Mouse (Mus musculus) ZHBTc4 (cell line): ENCODE measurements around the gene Theg.

ENCODE experiments used
- DNase-seq: peaks from one replicate; pipeline ENCODE4 v3.0.0-alpha.2; 2011; ENCODE audit warnings: low read depth, low spot score

The Theg gene

DNA sequence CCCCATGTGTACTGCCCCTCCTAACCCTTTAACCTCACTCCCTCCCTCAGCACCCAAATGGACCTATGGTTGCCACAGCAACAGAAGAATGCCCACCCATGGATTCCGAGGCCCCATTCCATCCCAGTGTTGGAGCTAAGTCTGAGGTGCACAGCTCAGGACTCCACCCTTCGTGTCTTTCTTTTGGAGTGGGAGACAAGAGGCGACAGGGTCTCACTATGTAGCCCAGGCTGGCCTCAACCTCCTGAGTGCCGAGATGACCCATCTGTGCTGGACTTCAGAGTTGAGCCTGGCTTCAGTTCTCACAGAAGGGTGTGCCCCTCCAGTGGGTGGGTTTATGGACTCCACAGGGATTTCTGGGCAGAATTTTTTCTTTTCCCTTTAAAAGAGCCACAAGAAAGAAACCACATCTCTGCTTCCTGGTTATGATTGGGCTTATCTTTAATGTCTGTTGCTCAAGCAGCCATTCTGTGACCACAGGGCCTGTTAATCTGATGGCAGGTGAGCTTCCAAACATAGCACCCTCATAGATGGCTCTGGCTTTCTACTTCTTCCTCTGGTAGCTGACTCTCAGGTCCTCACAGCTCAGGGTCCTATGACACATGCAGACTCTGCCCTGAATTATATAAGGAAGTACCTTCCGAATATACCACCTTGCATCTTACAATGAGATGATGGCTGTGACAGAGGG lies at the start of gene Theg:
Theg (minus strand) TSS at position 271 of the 691 bp plus-strand sequence.
- no peak for DNase-seq

DNA sequence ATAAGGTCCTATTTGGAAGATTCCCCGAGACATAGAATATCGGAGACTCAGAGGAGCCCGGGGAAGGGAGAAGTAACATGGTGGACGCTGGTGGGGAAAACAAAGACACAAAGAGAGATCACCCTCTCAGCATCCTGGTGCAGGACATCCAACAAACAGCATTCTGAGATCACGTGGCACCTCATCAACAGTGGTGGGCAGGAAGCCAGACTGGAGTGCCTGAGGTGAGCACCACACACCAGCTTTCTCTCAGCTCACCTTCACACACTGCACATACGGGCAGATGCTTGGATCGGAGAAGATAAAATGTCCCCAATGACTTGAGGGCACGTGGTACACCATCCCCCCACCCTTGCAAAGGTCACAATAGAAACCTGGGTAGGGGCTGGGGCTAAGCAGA lies 49.2 kb upstream of the Theg start:
- DNase-seq, result no peak

DNA sequence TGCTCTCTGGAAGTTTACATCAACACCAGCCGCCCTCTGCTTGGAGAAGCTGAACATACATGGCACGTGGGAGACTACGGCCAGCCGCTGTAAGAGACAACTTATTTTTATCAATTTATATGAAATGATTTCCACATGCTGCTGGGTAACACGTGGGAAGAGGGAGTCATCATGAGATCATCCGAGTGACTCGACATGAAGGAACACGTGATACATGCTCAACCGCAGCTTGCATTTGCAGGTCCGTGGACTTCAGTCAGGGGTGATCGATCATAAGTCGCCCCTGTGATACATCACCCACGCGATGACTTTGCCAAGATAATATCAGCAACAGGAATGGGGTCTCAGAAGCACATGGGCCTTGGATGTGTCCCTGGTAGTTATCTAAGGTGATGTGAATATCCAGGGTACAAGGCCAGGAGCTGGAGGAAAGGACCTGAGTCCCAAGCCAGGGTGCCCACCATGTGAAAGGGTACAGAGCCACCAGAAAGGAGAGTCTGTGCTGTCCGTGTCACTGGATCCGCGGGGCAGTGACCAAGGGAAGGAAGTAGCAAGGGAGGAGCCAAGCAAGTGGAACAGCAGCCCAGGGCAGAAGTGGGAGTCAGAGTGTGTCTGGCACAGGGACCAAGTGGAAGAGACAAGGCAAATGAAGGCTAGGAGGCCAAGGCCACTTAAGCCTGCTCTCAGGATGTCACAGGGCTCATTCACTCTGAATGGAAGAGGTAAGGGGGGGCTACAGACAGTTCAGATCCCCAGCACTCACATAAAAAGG lies 46.1 kb upstream of the Theg start:
- DNase-seq, result no peak

DNA sequence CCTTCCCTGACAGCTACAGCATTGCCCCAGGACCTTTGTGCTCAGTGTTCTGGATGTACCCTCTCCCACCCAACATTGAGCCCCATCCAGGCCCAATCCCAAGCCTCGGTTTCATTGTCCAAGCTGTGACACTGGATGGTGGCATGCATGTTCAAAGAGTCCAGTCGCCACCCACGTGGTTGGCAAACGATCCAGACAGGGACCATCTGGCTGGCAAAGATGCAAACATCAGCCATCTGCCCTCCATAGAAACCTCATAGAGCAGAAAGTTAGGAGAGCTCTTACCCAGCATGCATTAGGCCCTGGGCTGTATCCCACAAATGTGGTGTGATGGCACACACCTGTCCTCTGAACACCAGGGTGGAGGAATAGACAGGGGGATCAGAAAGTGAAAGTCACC lies 44.3 kb upstream of the Theg start:
- DNase-seq, result no peak

DNA sequence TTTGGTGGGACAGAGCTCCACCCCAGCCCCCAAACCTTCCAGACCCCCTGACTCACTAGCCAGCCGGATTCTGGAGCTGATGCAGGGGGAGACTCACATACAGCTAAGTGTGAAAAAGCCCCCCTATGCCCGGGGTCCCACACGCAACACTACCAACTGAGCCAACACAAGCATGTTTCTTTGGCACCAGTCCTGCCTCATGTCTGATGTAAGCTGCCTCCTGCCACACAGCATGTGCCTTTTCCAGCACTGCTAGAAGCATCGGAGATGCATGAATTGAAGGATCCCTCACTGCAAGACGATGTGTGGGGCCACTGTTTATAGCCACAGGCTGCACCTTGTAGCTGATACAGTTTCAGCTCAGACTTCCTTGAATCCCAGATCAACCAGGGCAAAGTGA lies 41.2 kb upstream of the Theg start:
- DNase-seq, result no peak

DNA sequence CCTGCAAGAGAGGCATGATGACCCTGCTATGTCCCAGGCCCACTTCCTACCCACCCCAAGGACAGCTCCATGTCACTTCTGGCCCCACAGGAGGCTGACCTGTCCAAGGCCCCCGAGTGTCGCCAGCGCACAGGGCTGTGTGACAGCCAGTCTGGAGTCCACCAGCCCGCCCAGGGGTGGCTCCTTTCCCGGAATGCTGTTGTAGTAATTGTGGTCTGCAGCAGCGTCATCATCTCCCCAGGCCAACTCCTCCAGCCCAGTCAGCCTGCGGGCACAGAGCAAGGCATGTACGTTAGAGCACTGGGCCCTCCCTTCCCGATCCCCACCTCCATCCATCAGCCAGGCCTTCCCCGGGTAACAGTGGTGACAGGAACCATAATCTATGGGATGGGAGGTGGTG lies 39.0 kb upstream of the Theg start:
- no peak for DNase-seq

DNA sequence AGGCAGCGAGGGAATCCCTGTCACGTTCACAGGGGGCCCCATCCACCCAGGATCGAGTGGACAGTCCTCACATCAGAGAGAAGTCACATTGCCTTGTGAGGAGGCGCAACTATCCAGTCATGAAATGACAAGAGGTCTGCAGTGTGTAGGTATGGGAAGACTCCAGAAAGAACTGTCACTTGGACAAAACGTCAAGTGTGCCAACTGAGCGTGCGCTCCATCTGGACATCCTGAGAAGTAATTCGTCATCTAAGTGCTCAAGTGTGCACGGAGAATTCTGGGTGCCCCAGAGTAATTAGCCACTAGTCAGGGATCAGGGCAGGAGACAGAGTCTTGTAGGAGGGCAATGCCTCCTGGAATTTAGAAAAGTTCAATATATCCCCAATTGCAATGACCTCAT lies 38.3 kb upstream of the Theg start:
- no peak for DNase-seq

DNA sequence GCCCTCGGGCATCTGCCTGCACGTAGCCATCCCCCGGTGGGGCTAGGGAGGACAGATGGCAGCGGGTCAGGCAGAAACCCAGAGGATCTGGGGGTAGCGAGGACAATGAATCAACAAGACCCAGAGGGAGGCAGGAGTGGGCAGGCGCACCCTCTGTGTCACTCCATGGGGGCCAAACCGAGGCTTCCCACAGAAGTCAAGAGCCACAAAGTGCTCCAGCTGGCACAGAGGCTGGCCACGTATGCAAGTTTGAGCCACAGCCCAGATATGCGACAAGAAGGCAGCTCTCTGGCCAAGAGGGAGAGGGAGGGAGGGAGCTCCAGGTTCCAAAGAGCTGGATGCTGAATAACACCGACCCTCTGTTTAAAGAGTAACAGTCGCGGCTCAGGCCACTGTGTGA lies 36.8 kb upstream of the Theg start:
- DNase-seq, result no peak

DNA sequence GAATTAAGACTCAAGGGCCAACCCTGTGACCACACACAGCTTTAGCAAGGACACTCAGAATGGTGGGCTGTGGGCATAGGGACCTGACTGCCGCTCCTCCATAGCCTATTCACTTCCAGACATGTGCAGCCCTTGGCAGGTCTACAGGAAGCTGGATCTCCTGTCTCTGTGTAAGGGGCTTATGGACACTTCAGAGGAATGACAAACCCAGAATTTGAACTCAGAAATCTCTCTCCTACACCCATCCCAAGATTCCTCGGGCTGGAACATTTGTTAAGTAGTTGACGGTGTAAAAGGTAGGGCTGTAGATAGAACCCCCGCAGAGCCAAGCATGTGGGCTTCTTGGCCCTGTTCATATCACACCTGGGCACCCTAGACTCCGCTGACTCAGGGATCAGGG lies 29.2 kb upstream of the Theg start:
- DNase-seq, result no peak

DNA sequence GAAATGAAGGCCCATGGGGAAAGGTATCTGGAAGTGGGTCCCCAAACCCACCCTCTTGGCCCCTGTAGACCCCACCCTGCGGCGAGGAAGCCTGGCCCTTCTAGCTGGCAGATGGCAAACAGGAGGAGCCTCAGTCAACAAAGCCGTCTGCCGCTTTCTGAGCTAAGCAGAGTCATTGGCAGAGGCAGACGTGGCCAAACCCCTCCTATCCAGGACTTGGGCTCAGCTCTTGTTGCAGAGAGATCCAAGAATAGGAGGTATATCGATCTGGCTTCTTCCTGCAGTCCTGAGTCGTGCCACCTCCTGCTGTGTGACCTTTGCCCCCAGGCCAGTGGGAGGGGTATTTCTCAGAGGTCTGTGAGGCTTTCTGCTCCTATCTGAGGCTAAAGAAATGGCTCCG lies 28.7 kb upstream of the Theg start:
- peak; percentile 82 for DNase-seq

DNA sequence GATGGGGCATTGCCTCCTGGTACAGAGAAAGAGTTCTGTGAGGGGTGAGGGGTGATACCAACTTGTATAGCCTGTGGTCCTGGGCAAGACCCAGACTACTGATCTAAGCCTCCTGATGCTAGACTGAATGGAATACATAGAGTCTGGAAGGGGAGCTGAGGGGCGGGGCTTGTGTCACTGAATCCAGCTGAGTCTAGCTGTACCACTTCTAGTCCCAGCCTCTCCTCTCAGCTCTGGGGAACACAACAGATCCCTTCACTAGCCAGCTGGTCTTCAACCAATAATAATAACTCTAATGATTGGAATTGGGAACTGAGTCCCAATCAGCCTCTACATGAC lies 27.1 kb upstream of the Theg start:
- DNase-seq, result no peak

DNA sequence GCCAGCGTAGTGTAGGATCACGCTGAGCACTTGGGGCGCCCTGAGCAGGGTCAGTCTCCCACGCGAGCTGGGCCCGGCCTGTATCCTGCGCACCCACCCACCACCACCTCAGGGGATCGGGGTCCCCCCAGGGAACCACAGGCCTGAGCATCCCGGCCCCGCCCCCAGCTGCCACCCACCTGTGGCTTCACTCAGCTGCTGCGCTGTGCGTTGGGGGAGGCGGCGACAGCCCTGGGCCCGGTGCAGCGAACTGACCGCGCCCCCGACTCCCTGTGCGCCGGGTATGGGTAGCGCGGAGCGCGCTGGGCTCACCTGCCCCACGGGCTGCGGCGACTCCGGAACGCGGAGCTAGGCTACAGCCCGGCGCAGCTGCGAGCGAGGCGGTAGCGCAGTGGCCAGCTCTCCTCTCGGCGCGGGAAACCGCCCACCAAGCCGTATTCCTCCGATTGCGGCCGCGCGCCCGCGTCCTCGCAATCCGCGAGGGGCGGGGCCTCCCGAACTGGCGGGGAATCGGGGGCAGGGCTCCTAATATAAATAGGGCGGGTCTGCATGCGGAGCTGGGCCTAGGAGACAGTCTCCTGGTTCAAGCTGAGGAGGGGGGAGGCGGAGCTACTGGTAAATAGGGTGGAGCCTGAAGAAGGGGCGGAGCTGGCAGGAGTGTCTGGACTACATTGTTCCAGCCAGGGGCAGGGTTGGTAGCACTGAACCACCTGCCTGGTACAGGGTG lies 26.6 kb upstream of the Theg start, which contains the start of gene C2cd4c:
C2cd4c (minus strand) TSS at position 448 of the 727 bp plus-strand sequence.
- DNase-seq, result peak; percentile 98

DNA sequence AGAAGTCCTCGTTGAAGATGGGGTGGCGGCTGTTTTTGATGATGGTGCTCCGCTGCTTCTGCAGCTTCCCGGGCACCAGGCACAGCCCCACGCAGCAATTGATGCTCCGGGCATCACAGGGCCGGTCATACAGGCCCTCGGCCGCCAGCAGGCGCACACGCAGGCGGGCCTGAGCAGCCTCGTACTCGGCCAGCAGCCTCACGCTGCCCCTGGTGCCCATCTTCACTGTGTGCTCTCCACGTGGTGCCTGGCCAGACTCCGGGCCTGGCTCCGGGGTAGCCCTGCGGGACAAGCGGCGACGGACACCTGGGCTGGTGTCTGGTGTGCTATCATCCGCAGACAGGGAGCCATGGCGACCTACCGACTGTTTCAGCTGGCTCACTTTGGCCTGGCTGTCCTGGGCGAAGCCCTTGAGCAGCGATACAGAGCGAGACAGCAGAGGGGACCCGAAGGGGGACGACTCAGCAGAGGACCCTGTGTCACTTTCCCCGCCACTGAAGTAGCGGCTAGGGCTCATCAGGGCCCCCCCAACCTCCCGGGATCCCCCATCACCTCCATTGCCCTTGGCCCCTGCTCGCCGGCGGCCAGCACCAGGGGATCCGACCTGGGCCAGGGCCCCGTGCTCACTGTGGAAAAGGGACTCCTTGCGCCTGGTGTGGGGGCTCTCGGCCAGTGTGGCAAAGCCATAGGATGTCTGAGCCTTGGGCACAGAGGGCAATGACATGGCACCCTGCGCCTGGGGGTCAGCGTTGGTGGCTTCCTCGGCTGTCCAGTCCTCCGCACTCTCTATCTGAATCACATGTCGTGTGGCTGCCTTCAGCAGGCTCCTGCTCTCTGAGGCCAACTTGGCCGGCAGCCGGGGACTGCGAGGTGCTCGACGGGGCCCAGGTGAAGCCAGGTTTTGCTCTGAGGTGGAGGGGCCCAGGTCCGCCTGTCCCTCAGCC lies 25.3 kb upstream of the Theg start:
- no peak for DNase-seq

DNA sequence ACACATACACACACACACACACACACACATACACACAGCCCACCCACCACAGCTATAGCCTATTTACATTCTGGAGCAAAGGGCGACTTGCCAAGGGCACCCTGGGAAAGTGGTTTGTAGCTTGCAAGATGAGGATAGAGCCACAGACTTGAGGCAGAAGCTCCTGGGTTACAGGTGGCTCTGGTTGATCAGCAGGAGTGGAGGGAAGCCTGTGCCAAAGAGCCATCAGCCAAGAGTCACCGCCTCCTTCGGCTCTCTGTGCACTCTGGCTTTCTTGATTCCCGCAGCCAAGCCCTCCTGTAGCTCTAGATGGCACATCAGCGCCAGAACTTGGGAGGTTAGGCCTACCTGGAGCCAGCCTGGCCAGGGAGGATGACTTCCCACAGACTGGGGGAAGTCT lies 24.2 kb upstream of the Theg start:
- DNase-seq, result peak; percentile 34

DNA sequence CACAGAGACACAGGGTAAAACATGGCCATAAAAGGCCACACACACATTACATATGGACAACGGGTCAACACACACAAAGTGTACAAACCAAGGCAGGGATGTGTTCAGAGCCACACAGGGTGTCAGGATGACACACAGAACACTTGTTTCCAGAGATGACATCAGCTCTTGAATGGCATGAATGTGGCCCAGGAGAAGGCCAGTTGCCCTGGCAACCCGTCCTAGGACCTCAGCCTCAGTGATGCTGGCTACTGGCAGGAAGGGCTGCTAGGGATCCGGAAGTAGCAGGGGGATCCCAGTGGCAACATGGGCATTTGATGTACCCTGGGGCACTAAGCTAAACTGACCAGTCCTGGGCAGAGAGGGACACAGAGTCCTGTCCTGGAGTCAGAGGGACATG lies 22.1 kb upstream of the Theg start:
- DNase-seq, result no peak

DNA sequence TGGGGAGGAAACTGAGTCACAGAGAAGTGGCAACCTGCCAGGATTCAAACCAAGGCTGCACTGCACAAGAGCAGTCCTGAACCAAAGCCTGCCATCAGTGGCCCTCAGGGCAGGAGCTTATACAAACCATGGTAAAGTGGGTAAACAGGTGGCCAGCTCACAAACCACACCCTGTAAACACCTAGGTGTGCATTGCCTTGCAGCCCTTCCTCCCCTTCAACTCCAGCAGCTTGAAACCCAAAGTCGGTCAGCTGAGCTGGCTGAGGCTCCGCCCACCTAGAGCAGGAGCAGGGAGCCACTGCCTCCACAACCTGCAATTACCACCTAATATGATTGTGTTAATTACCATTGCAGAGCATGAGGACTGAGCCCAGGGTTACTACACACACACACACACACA lies 20.8 kb upstream of the Theg start:
- DNase-seq, result no peak

DNA sequence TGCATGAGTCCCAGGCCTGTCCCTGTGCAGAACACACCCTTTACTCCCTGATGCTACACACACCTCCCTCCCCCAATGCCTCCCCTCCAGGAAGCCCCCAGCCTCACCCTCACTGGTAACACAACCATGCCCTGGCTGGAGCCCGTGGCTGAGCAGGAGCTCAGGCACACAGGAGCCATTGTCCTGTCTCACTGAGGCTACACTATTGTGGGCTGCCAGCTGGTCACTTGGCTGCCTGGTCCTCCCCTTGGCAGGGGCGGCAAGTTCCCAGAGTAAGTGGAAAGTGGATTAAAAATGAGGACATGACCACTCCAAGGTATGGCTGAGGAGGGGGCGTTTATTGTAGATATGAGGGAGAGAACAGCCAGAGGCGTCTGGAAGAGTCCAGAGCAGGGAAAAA lies 19.4 kb upstream of the Theg start:
- DNase-seq, result no peak

DNA sequence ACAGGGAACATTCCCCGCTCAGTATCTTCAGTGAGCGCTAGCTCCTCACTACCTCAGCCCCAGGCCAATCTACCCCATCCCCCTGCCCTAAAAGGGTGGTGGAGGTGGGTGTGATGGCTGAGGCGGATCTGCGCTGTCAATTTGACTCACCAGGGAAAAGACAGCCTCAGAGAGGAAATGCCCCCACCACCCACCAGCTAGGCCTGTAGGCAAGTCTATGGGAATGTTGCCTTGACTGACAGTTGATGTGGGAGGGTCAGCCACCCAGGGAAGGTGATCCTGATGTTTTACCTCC lies 10.8 kb upstream of the Theg start:
- DNase-seq, result no peak

DNA sequence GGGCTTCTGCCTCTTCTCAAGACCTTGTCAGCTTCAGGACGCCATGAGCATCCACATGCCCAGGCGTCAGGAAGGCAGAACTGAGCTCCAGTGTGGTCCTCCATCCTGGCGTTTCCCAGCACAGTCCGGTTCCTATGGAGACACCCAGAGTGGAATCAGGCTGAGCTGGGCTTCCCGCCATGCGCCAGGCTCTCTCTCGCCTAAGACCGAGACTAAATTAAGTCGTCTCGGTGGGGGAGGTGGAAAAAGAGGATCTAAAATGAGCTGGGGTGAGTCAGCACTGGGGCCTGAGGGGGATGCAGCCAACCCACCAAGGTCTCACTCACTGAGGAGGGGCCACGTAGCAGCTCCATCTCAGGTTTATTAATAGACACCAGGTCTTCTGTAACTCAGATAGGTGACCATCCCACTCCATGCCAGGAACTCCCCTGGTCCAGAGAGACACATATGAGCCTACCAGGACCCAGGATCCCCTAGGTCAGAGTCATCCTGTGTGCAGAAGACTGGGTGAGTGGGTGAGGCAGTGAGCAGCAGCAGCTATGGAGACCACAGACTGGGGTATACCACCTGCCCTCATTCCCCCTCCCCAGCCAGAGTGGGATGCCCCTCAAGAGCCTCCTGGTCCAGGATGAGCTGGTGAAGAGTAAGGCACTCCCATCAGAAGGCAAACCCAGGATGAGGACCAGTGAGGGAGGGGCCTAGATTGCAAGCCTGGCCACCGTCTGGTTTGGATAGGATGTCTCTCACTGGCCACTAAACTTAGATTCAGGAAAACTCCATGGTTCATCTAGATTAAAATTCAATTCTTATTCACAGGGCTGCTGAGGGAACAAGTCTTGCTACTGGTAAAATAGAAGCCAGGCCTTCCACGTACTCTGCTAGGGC lies 10.2 kb upstream of the Theg start:
- no peak for DNase-seq

DNA sequence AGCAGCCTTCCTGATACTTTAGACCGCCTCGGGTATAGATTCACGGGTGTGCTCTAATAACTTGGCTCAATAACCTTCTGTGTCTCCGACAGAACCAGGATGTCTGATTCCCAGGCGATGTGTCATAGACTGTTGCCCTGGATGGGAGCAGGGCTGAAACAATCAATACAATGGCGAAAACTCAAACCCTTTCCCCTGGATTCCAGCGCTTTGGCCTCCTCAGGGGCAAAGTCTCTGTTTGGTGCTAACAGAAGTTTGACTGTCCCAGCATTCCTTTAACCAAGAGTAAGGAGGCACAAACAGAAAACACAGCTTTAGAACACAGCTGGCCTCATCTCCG lies 8.4 kb upstream of the Theg start:
- DNase-seq, result no peak
